Mouse (Mus musculus) kidney, postnatal 0 days (tissue): Measurements from ENCODE around the gene Bloc1s5. TPM values are rescaled to one million over a fixed set of nuclear protein-coding genes. Genes with fewer than 3 reads are reported as not detected.

Experiments
- ATAC-seq: fragments of 200-750 bp; cut with Nextera tagmentation; replicated peaks from 2 replicates; pipeline ENCODE4 v1.8.0; 2017; ENCODE audit warnings: low read depth, moderate number of reproducible peaks, moderate TSS enrichment, moderate library complexity; ENCODE audit not compliant: low FRiP score
- DNase-seq: peaks from one replicate; pipeline ENCODE4 v3.0.0-alpha.2; 2016; ENCODE audit warnings: low spot score
- H3K27ac ChIP-seq: fragments of 300-500 bp; sonication (generic); 2 replicates; pipeline ENCODE4 v1.5.1; 2014; ENCODE audit warnings: mild to moderate bottlenecking
- H3K27me3 ChIP-seq: fragments of 300-500 bp; sonication (generic); 2 replicates; pipeline ENCODE4 v1.6.1; 2014; ENCODE audit warnings: low read length, mixed read lengths; ENCODE audit not compliant: insufficient read depth
- H3K36me3 ChIP-seq: fragments of 300-500 bp; sonication (generic); 2 replicates; pipeline ENCODE4 v1.6.1; 2014; ENCODE audit warnings: low read length, mixed read lengths; ENCODE audit not compliant: insufficient read depth
- H3K4me1 ChIP-seq: fragments of 300-500 bp; sonication (generic); replicated peaks from 2 replicates; pipeline ENCODE4 v1.6.1; 2014; ENCODE audit warnings: antibody characterized with exemption, low read length, mixed read lengths; ENCODE audit not compliant: insufficient read depth
- H3K4me2 ChIP-seq: fragments of 300-500 bp; sonication (generic); 2 replicates; pipeline ENCODE4 v1.6.1; 2014; ENCODE audit warnings: mild to moderate bottlenecking, low read length, moderate library complexity, mixed read lengths
- H3K4me3 ChIP-seq: fragments of 300-500 bp; sonication (generic); replicated peaks from 2 replicates; pipeline ENCODE4 v1.5.1; 2014; ENCODE audit warnings: low read depth, low read length
- H3K9ac ChIP-seq: fragments of 300-500 bp; sonication (generic); 2 replicates; pipeline ENCODE4 v1.6.1; 2014; ENCODE audit warnings: low read depth, low read length
- H3K9me3 ChIP-seq: fragments of 300-500 bp; sonication (generic); replicated peaks from 2 replicates; pipeline ENCODE4 v1.6.1; 2016; ENCODE audit warnings: low read length, inconsistent platforms, mixed read lengths
- CTCF ChIP-seq: IDR thresholded peaks from 2 replicates; pipeline ENCODE4 v1.5.1; 2016; ENCODE audit warnings: antibody characterized with exemption, low read depth, mild to moderate bottlenecking, moderate library complexity
- WGBS: fragments of 180-500 bp; shearing (Covaris S2); extraction: QIAGEN DNeasy Blood & Tissue Kit; methylation state at CpG from one replicate; pipeline ENCODE4 v1.1.7; 2014; 5-methylcytosine and 5-hydroxymethylcytosine counted together
- polyA plus RNA-seq: library from polyadenylated mRNA; unstranded; fragments of >200 nt; fragmentation: Nextera tagmentation; extraction: Ambion mirVana; gene quantifications from 2 replicates; pipeline ENCODE4 v1.2.1, GENCODE M21; 2015

The Bloc1s5 gene
- polyA plus RNA-seq, 1 experiment from 2014 or later = 21.8 TPM

- no peaks in the 10 kb centered on the region for H3K9me3 ChIP-seq
- DNase-seq (no peak), ATAC-seq (no peak)
- WGBS = 76% methylated on average over 8 of the region's 8 CpGs
- H3K4me3 ChIP-seq = no peak overlapping the region
- H3K36me3 ChIP-seq = no peaks in the 10 kb centered on the region
- H3K4me1 ChIP-seq = no peaks in the 10 kb centered on the region
- H3K4me2 ChIP-seq = no peak overlapping the region
- H3K27ac ChIP-seq = no peak overlapping the region
- no peak overlapping the region for H3K9ac ChIP-seq
- no peaks in the 10 kb centered on the region for H3K27me3 ChIP-seq
- TF ChIP-seq CTCF = no peak
Observed at GRCm38 (mm10) chr13:38544769-38545445, 90.0 kb downstream of the Bloc1s5 start.

- 90% methylated on average over 8 of the region's 8 CpGs for WGBS
- no peak for TF ChIP-seq CTCF
- H3K9ac ChIP-seq = no peak overlapping the region
- ATAC-seq = no peak
- no peak overlapping the region for H3K4me2 ChIP-seq
- DNase-seq = no peak
- no peaks in the 10 kb centered on the region for H3K36me3 ChIP-seq
- H3K27ac ChIP-seq = no peak overlapping the region
- H3K4me3 ChIP-seq = no peak overlapping the region
- no peaks in the 10 kb centered on the region for H3K9me3 ChIP-seq
- no peaks in the 10 kb centered on the region for H3K4me1 ChIP-seq
- H3K27me3 ChIP-seq = no peaks in the 10 kb centered on the region
Observed at GRCm38 (mm10) chr13:38543455-38544125, 91.3 kb downstream of the Bloc1s5 start.

Other genes with a start within 250 kb of the Bloc1s5 start
- gene Txndc5, start 106.3 kb downstream of the Bloc1s5 start, polyA plus RNA-seq = 237 and 243 TPM in 2 replicates
- gene Eef1e1, start 23.9 kb upstream of the Bloc1s5 start, polyA plus RNA-seq = 41.0 and 46.7 TPM in 2 replicates